Mouse (Mus musculus) cerebellum, postnatal 14 days (tissue): ENCODE measurements around the gene Ampd2.

Experiments used
- DNase-seq, 2 experiments: peaks; one replicate each; pipeline ENCODE4 v3.0.0; 2021; ENCODE audit warnings: mixed read lengths in 2 of 2

Ampd2 gene

DNA sequence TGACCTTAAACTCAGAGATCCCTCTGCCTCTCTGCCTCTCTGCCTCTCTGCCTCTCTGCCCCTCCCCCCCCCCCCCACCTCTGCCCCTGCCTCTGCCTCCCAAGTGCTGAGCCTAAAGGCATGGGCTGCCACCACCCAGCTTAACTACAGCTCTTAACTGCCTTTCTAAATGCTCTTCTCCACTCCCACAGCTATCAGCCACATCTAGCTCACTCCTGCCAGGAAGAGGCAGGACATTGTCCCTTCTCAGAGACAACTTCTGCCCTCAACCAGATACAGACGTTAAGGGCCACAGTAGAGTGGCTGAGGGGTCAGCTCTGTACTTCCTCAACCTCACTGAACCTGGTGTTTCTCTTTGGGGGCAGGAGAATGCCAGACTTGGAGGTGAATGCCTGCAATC, 17.6 kb downstream of the Ampd2 start:
- DNase-seq: no peak

DNA sequence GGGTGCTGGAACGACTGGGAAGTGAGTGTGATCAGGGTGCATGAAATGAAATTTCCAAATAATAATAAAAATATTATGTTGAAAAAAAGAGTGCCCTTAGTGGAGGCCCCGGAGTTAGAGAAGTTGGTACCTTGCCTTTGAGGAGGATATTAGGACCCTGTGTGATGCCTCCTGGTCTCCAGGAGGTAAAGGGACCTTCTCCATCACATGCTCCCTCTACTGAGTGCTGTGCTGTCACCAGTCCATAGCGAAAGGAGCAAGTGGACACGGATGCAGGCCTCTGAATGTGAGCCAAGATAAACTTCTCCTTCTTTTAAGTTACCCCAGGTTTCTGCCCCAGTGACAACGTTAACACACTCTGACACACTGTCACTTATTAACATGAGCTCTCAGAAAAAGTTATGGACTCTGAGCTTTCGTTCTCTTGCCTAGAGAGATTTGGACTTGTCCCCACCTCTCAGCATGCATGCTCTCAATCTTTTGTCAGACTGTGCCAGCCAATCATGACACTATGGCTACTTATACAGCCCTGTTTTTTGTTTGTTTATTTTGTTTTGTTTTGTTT, 19.0 kb downstream of the Ampd2 start:
- no peak for DNase-seq

DNA sequence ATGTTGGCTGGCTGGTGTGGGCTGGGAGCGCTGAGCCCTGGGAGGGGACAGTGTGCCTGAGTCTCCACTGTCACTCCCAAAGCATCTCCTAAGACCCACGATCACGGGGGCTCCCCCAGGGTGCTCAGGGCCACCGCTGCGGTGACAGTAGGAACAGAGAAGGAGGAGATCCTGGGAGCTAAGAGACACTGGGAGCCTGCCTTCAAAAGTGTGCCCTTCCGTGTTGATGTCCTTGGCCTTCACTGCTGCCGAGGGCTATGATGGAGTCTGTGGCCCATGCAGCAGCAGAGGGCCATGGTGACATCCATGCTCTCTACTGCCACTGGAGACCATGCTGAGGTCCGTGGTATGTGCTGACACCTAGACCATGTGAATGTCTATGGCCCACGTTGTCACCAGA, 20.9 kb downstream of the Ampd2 start:
- no peak for DNase-seq

DNA sequence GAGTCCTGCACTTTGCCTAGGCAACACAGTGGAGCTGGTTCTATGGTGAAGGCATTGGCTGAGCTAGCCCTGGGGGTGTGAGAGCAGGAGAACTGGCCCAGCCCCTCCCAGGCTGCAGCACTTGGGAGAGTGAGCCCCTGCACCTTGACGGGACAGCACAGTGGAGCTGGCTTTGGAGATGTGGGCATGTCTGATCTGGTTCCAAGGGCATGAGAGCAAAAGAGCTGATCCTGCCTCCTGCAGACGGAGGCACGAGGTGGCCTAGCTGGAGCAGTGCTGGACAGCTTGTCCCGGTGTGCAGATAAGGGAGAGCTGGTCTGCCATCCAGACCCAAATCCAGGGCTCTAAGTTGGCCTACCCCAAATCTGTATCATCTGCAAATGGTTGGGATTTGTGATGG, 21.8 kb downstream of the Ampd2 start:
- no peak for DNase-seq

- DNase-seq: peak in 1 of 2 experiments; percentile 35
These were observed 23.8 kb downstream of the Ampd2 start for GRCm38 (mm10) chr3:108062648-108063047.

DNA sequence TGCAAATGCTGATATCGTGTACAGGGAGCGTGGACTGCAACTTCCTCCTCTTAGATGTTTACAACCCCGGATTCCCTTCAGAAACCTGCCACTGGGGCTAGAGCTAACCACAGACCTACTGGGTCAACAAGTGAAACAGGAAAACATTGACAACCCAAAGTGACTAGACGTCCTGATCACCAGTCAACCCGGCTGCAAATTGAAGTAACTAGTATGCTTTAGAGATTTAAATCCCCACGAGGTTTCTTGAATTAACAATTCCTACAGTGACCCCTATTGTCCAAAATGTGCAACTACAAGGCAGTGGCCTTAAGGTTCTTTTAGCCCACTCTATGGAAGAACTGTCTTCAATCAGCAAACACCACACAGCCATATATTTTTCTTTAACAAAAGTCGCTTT, 25.0 kb downstream of the Ampd2 start:
- DNase-seq: peak; percentile 74 to 78

DNA sequence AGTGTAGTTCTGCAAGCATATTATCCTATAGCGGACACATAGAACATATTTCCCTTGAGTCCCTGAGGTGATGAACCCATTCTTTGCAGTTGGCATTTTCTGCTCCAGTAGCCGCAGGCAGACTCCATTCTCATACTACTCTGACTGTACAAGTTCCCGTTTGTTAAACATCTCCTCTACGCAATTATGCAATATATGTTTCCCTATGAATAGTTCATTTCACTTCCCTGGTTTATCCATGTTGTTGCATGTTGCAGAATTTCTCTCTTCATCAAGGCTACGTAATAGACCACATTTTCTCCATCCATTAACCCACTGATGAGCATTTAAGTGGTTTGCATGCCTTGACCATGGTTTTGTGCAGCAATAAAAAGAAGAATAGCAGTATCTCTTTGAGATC, 36.0 kb downstream of the Ampd2 start:
- no peak for DNase-seq

- DNase-seq: no peak
These were observed 38.1 kb downstream of the Ampd2 start for GRCm38 (mm10) chr3:108048306-108048705.

- no peak for DNase-seq
These were observed 39.4 kb downstream of the Ampd2 start for GRCm38 (mm10) chr3:108046944-108047655.

- DNase-seq: peak; percentile 81 to 84
These were observed 41.9 kb downstream of the Ampd2 start, which contains the start of gene Gstm4 for GRCm38 (mm10) chr3:108044394-108045140. TSS of gene Gstm4 (minus strand) at chr3:108044894.

GRCm38 (mm10) chr3:108033156-108033555, 53.3 kb downstream of the Ampd2 start:
- DNase-seq: no peak

- DNase-seq: no peak
These were observed 54.3 kb downstream of the Ampd2 start for GRCm38 (mm10) chr3:108032113-108032512.

DNA sequence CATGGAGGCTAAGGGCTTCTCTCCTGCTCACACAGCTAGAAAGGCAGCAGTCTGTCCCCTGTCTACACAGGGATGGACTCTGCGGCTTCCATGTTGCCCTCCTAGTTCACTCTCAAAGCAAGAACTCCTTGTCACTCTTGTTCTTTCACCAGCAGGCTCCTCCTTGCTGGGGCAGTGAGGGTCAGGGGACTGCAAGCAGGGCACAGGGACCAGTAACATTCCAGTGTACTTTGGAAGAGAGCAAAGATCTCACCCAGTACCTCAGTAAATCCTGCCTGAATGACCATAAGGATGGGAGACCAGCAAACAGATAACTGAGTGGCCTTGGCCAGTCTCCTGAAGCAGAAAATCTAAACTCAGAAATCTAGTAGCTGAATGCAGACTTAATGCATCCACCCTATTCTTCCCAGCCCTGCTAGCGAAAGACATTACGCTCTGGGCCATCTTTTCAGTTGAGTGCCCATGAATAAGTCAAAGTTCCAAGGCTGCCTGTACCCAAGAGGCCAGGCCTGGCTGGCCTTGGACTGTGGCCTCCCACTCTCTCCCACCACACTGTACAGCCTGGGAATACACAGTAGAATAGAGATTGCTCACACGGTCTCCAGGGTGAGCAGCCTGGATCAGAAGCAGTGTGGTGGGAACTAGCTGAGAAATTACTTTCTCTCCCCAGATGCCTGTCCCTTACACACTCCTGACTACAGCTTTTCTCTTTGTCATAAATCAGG, 57.6 kb downstream of the Ampd2 start:
- DNase-seq: no peak

- no peak for DNase-seq
These were observed 59.9 kb downstream of the Ampd2 start for GRCm38 (mm10) chr3:108026597-108026996.

- DNase-seq: no peak
These were observed 60.4 kb downstream of the Ampd2 start for GRCm38 (mm10) chr3:108026049-108026448.

DNA sequence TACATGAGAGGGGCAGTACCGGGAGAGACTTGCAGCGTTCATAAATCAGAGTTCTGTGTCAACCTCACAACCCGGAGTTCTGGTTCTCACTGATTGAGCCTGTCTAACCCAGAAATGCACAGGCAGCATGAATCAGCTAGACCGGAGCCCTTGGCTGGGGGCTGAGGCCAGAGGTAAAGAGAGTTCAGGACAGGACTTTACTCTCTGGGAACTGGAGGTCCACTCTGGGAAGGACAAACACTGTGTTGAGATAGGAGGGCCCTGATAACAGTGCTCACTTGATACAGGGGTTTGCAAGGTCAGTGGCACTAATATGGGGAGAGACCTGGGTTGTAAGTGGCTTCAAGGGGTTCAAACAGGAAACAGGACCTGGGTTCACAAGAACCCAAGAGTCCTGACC, 61.1 kb downstream of the Ampd2 start:
- DNase-seq: no peak
